Mouse (Mus musculus) A20 (cell line): ENCODE data around the gene Sgpl1.

ENCODE experiments used
- DNase-seq: peaks from one replicate; pipeline ENCODE4 v3.0.0-alpha.2; 2011; ENCODE audit warnings: low read depth, low spot score

Sgpl1 gene

DNA sequence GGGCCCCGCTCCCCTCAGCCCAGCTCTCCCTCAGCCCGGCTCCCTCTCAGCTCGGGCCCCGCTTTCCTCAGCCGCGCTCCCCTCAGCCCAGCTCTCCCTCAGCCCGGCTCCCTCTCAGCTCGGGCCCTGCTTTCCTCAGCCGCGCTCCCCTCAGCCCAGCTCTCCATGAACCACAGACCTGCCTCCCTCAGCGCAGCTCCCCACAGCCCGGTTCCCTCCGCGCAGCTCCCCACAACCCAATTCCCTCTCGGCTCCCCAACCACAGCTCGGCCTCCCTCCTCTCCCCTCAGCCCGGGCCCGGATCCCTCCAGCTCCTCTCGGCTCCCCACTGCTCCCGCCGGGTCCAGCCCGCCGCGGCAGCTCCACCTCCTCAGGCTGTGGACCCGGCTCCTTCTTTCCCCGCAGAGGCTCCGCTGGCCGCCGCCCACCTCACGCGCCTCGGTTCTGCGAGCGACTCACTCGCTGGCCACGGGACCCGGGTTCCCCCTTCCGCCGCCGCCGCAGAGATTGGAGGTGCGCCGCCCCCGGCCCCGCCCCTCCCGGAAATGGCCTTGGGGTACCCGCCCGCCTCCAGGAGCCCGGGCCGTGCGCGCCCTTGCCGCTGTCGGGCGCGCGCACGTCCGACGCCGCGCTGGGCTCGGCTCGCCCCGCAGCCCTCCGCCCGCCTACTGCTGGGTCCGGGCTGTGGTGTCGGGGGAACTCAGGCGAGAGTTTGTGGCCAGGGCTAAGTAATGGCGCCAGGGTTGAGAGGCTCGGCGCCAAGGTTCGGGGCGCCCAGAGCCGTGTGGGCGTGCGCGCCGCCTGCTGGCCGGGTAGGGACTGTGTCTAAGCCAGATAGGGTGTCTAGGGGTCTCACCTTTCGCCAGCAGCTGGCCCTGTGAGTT lies at the start of gene Sgpl1:
TSS of gene Sgpl1 (minus strand) at position 547 of the 884 bp plus-strand sequence.
- peak; percentile 96 for DNase-seq

- no peak for DNase-seq
Observed at GRCm38 (mm10) chr10:61195718-61196291, 48.3 kb upstream of the Sgpl1 start.

- DNase-seq: no peak
Observed at GRCm38 (mm10) chr10:61195216-61195615, 47.7 kb upstream of the Sgpl1 start.

DNA sequence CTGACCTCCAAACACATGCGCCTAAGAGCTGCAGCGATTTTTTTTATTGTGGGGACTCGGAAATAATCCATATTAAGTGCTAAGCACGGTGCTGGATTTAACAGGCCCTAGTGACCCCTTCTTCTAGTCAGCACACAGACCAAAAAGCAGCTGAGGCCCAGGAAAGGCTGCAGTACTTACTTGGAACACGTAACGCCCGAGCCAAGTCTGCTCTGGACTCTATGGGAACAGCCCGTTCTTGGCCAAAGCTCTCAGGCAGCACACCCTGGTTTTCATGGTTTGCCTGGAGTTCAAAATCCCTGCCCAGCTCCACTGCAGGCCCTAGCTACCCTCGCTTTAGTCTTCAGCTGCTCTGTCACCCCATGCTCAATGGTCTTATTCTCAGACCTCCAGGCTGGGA lies 47.1 kb upstream of the Sgpl1 start:
- no peak for DNase-seq

DNA sequence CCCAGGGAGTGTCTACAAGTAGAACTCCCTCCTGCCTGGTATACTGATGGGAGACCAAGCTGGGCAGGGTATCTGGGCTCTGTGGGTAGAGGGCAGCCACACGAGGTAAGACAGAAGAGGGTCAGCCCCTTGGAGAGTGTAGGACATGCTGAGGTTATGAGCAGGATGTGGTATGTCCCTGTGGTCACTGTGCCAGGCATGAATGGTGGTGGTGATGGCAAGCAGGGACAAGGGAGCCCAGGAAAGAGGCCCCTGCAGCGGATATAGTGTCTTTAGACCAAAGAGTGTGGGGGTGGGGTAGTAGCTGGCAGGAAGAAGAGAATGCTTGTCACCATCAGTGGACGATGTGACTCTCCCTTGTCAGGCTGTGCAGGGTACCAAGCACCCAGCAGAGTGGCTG lies 40.5 kb upstream of the Sgpl1 start:
- DNase-seq: no peak

- no peak for DNase-seq
Observed at GRCm38 (mm10) chr10:61187001-61187400, 39.5 kb upstream of the Sgpl1 start.

DNA sequence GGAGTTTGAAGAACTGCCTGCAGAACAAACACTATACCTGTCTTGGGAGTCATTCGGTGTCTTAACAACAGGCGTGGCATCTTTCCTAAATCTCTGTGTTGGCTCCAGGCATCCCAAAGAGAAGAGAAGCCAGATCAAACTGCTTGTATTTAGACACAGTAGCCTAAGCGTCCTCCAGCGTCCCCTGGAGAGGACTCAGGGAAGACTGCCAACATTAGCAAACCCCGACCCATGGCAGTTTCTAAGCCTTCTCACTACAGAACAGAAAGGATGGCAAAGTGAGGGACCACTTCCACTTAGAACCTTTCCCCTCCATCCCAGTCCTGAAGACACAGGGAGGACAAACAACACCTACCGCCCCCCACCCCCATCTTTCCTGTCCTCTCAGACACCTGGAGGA lies 32.4 kb upstream of the Sgpl1 start:
- no peak for DNase-seq

- DNase-seq: no peak
Observed at GRCm38 (mm10) chr10:61178687-61179086, 31.2 kb upstream of the Sgpl1 start.

- no peak for DNase-seq
Observed at GRCm38 (mm10) chr10:61177751-61178150, 30.2 kb upstream of the Sgpl1 start.

- no peak for DNase-seq
Observed at GRCm38 (mm10) chr10:61176221-61176790, 28.8 kb upstream of the Sgpl1 start.

- peak; percentile 52 for DNase-seq
Observed at GRCm38 (mm10) chr10:61175442-61176204, 28.1 kb upstream of the Sgpl1 start.

DNA sequence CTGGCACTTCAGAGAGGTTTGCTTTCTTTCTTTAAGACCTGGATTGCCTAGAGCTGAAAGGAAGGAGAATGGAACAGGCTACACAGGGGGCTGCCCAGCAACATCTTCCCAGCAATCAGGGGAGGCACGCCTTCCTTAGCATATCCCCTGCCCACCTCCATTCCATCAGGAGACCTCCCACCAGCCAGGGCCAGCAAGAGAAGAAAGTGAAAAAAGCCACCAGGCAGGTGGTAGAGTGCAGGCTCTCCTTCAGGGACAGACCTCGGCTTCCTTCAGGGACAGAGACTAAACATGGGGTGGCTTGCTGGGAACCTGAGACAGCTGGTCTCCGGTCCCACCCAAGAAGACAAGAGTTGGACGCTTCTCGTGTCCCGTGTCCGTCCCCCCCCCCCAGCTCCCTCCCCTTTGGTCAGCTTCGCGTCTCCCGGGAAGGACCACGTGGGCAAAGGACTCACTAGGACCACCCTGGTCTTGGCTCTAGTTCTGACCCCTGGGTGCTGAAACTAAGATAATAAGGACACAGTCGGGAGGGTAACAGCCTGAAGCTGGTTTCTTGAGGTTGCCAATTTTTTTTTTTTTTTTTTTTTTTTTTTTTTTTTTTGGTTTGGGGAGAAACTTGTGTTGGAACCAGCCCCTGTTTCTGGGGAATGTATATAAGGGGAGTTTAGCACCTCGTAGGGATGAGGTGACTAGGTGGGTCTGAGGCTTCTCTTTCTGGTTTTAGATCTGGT lies 27.4 kb upstream of the Sgpl1 start:
- no peak for DNase-seq

DNA sequence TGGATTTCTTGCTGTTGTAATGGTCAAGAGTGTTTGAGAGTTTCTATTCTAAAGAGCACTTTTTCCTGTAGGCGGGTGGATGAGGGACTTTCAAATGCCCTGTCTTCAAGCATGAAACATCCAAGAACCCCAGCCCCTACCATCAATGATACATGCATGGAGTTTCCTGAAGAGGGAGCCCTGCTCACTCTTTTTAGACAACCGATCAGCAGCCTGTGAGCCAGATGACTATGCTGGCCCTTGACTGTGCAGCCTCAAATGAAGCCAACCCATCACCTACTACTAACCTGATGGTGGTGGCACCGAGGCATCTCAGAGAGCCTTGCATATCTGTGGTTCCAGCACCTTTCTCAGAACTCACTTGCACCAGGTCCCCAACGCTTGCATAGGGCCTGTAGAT lies 25.0 kb upstream of the Sgpl1 start:
- DNase-seq: peak; percentile 22

DNA sequence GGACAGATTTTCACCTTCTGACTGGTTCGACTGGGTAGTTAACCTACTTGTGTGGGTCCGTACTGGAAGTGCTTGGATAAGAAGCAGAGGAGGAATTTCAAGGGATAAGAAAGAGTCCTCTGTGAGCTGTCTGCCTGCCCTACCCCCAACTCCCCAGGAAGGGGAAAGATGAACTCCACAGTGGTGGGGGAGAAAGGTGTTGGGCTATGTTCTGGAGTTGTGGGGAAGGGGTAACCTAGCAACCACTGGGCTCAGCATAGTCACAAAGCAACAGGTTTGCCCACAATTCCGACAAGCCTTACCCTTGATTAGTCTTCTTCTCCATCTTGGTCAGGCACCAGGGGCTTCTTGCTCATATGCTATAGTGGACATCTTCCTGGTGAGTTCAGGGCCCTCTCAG lies 24.2 kb upstream of the Sgpl1 start, which contains the start of gene Tbata:
TSS of gene Tbata (plus strand) at position 301 of the 400 bp plus-strand sequence.
- DNase-seq: no peak

DNA sequence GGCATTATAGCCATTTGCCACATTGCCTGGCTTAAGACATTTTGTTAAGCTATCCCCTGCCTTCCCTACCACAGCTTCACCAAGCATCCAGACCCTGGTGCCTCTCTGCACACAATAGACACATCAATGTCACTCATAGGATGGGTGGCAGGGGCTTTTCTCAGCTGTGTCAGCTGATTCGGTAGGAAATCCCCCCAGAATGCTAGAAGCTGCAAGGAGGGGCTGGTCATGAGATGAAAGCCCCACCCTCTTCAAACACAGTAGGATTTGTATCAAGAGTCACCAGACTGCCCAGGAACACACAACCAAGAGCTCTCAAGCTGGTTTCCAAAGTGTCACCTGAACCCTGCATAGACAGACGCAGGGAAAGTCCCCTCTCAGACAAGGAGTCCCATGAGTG lies 20.9 kb upstream of the Sgpl1 start:
- peak; percentile 49 for DNase-seq

DNA sequence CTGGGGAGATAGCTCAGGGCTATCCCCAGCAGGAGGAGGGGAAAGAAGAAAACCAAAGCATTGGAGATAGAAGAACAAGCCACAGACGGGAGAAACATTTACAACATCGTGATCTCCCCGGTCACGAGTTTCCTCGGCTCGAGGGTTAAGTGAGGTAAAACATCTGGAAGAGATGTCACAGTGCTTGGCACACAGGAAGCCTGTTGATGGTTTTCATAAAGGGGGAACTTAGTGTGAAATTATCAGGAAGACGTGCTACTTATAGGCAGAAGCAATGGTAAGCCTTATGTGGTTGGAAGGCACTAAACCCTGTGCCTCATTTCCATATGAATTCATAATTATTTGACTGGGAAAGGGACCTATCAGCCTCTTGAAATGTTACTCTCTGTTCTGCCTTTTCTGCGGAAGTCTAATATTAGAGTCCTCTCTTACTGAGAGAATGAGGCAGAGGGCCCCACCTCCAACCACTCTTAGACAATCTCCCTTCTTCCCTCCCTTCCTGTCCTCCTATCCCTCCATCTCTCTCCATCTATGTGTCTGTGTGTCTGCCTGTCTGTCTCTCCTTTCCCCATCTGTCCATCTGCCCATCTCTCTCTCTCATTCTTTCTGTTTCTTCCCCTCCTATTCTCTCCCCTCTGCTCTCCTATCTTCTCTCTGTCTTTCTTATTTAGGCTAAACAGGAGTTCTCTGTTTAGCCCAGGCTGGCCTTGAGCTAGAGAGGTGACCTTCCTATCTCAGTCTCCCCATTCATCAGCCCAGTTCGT lies 20.0 kb upstream of the Sgpl1 start:
- peak; percentile 41 for DNase-seq

- DNase-seq: no peak
Observed at GRCm38 (mm10) chr10:61162366-61162765, 14.9 kb upstream of the Sgpl1 start.

GRCm38 (mm10) chr10:61160671-61161070 lies 13.2 kb upstream of the Sgpl1 start:
- DNase-seq: no peak

DNA sequence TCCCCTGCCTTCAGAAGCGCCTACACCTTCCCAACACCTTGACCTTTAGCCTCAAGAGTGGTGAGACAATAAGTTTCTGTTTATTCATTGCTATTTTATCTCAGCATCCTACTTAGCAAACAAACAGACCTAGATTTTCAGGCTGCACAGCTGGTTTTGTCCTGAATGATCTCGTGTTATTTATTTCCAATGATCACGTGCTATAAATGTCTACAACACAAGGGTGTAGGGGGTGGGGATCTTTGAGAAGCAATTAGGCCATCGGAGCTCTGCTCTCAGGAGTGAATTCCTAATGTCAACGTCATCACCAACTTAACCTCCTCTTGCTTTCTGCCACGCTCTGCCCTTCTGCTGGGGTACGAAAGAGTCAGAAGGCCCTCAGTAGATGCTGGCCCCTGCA lies 12.6 kb upstream of the Sgpl1 start:
- no peak for DNase-seq

GRCm38 (mm10) chr10:61158594-61158993 lies 11.1 kb upstream of the Sgpl1 start:
- no peak for DNase-seq

DNA sequence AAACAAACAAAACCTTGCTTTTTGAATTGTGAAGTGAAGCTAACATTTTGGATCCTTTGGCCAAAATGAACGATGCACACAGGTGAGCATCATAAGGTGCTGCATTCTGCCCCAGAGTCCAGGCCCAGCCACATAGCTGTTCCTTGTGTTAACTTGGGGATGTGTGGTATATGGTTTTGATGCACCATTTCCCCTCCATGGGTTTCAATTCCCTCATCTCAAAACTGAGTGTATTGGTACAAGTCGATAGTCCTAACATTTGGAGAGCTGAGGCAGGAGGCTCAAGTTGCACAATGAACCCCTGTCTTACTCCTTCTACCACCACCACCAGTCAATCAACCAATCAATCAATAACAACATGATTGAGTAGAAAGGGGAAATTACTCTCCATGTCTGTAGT lies 8.9 kb upstream of the Sgpl1 start:
- DNase-seq: no peak
